Mouse (Mus musculus) olfactory bulb, adult 2 months (tissue): ENCODE results near the gene Shh. TPM values are rescaled to one million over a fixed set of nuclear protein-coding genes. Genes with fewer than 3 reads are reported as not detected.

ENCODE experiments used
- H3K27ac ChIP-seq: fragments of 200-500 bp; 2 replicates; pipeline ENCODE4 v1.5.1; 2012; ENCODE audit warnings: low read depth, low read length; ENCODE audit not compliant: insufficient read depth
- H3K4me1 ChIP-seq: fragments of 200-500 bp; 2 replicates; pipeline ENCODE4 v1.6.1; 2012; ENCODE audit warnings: low read length; ENCODE audit not compliant: control insufficient read depth, insufficient read depth
- H3K4me3 ChIP-seq: fragments of 200-500 bp; 2 replicates; pipeline ENCODE4 v1.5.1; 2012; ENCODE audit warnings: mild to moderate bottlenecking, low read depth, low read length, moderate library complexity; ENCODE audit not compliant: insufficient read depth
- CTCF ChIP-seq: fragments of 200-500 bp; IDR thresholded peaks from 2 replicates; pipeline ENCODE4 v1.5.1; 2012; ENCODE audit warnings: low read depth, mild to moderate bottlenecking, low read length, moderate library complexity; ENCODE audit not compliant: insufficient read depth
- POLR2A ChIP-seq: fragments of 200-500 bp; IDR thresholded peaks from 2 replicates; pipeline ENCODE4 v1.6.1; 2012; ENCODE audit warnings: mild to moderate bottlenecking, low read depth, low read length, moderate library complexity; ENCODE audit not compliant: insufficient read depth
- WGBS: fragments of 180-500 bp; shearing (Covaris S2); methylation state at CpG from one replicate; pipeline ENCODE4 v1.1.7; 2018; 5-methylcytosine and 5-hydroxymethylcytosine counted together
- polyA plus RNA-seq: library from polyadenylated mRNA; stranded (reverse); fragments of >200 nt; gene quantifications from 2 replicates; pipeline ENCODE4 v1.2.4, GENCODE M21; 2012; ENCODE audit warnings: low replicate concordance; ENCODE audit not compliant: missing spikeins, insufficient read depth, insufficient read length

Shh gene
- not detected in 2 replicates for polyA plus RNA-seq

- WGBS: under 1% methylated on average over 31 of the region's 31 CpGs
- peak within 1 kb of the TSS; percentile 70 for H3K27ac ChIP-seq
These were observed at the start of gene Shh for GRCm38 (mm10) chr5:28466760-28467306. TSS of gene Shh (minus strand) at chr5:28467256.

GRCm38 (mm10) chr5:28500792-28501439 is 33.9 kb upstream of the Shh start:
- Histone ChIP-seq H3K27ac (no peak overlapping the region), H3K4me1 (no peaks in the 10 kb centered on the region), H3K4me3 (no peak overlapping the region)
- WGBS: 70% methylated on average over 4 of the region's 4 CpGs
- no peak for TF ChIP-seq POLR2A
- no peak for TF ChIP-seq CTCF

More at GRCm38 (mm10) chr5:28466760-28467306, at the start of gene Shh:
- TF ChIP-seq CTCF (no peak), POLR2A (peak; percentile 51; the same call in 1 of the 2 replicates)
- Histone ChIP-seq H3K4me3 (peak within 1 kb of the TSS; percentile 79), H3K4me1 (peaks cover 18% of the 10 kb centered on the region)

GRCm38 (mm10) chr5:28498846-28499245 is 31.8 kb upstream of the Shh start:
- TF ChIP-seq CTCF: no peak
- no peak overlapping the region for H3K27ac ChIP-seq
- 94% methylated on average over 4 of the region's 4 CpGs for WGBS
- no peak overlapping the region for H3K4me3 ChIP-seq
- no peaks in the 10 kb centered on the region for H3K4me1 ChIP-seq

GRCm38 (mm10) chr5:28495712-28496650 is 28.9 kb upstream of the Shh start:
- Histone ChIP-seq H3K4me1 (no peaks in the 10 kb centered on the region), H3K4me3 (no peak overlapping the region), H3K27ac (no peak overlapping the region)
- 88% methylated on average over 3 of the region's 3 CpGs for WGBS
- no peak for TF ChIP-seq POLR2A
- TF ChIP-seq CTCF: no peak

GRCm38 (mm10) chr5:28493550-28493949 is 26.5 kb upstream of the Shh start:
- no peak overlapping the region for H3K27ac ChIP-seq
- no peaks in the 10 kb centered on the region for H3K4me1 ChIP-seq
- no peak for TF ChIP-seq CTCF
- TF ChIP-seq POLR2A: no peak
- H3K4me3 ChIP-seq: no peak overlapping the region
- WGBS: 75% methylated on average over 3 of the region's 3 CpGs

- Histone ChIP-seq H3K4me3 (no peak overlapping the region), H3K27ac (no peak overlapping the region), H3K4me1 (no peaks in the 10 kb centered on the region)
- 77% methylated on average over 3 of the region's 3 CpGs for WGBS
- no peak for TF ChIP-seq POLR2A
- no peak for TF ChIP-seq CTCF
These were observed 15.9 kb upstream of the Shh start for GRCm38 (mm10) chr5:28482991-28483390.

- Histone ChIP-seq H3K27ac (no peak overlapping the region), H3K4me1 (no peaks in the 10 kb centered on the region), H3K4me3 (no peak overlapping the region)
- 76% methylated on average over 2 of the region's 2 CpGs for WGBS
- TF ChIP-seq CTCF (no peak), POLR2A (no peak)
These were observed 14.7 kb upstream of the Shh start for GRCm38 (mm10) chr5:28481730-28482129.

GRCm38 (mm10) chr5:28476389-28477379 is 9.6 kb upstream of the Shh start:
- 53% methylated on average over 10 of the region's 10 CpGs for WGBS
- TF ChIP-seq POLR2A (no peak), CTCF (no peak)
- Histone ChIP-seq H3K4me1 (no peaks in the 10 kb centered on the region), H3K27ac (no peak overlapping the region), H3K4me3 (no peak overlapping the region)
